Mouse (Mus musculus): ENCODE data around the gene Matn1.

The Matn1 gene

GRCm38 (mm10) chr4:130917564-130917963 lies 26.6 kb upstream of the Matn1 start:
- no peak for DNase-seq (ENCODE audit: low spot score in 2 of 2)

GRCm38 (mm10) chr4:130918805-130919749 lies 25.1 kb upstream of the Matn1 start:
- no peak for DNase-seq (ENCODE audit: low spot score in 2 of 2)

GRCm38 (mm10) chr4:130919750-130920356 lies 24.3 kb upstream of the Matn1 start:
- DNase-seq (ENCODE audit: low spot score in 2 of 2) = no peak

- peak in 1 of 2 experiments; percentile 45 for DNase-seq (ENCODE audit: low spot score in 2 of 2)
Observed at GRCm38 (mm10) chr4:130920951-130921693, 23.1 kb upstream of the Matn1 start.

- DNase-seq (ENCODE audit: low spot score in 2 of 2) = no peak
Observed at GRCm38 (mm10) chr4:130921986-130922385, 22.2 kb upstream of the Matn1 start.

- no peak for DNase-seq (ENCODE audit: low spot score in 2 of 2)
Observed at GRCm38 (mm10) chr4:130926274-130926673, 17.9 kb upstream of the Matn1 start.

GRCm38 (mm10) chr4:130927821-130928220 lies 16.4 kb upstream of the Matn1 start:
- no peak for DNase-seq (ENCODE audit: low spot score in 2 of 2)

GRCm38 (mm10) chr4:130942644-130943043 lies 1.5 kb upstream of the Matn1 start:
- DNase-seq (ENCODE audit: low spot score in 2 of 2) = no peak

GRCm38 (mm10) chr4:130944779-130945178 lies 594 bp downstream of the Matn1 start:
- no peak for DNase-seq (ENCODE audit: low spot score in 2 of 2)

GRCm38 (mm10) chr4:130947094-130947647 lies 3.0 kb downstream of the Matn1 start:
- DNase-seq (ENCODE audit: low spot score in 2 of 2) = no peak

- no peak for DNase-seq (ENCODE audit: low spot score in 2 of 2)
Observed at GRCm38 (mm10) chr4:130949821-130950384, 5.7 kb downstream of the Matn1 start.

- DNase-seq (ENCODE audit: low spot score in 2 of 2) = peak in 1 of 2 experiments; percentile 25
Observed at GRCm38 (mm10) chr4:130952531-130952930, 8.3 kb downstream of the Matn1 start.

- DNase-seq (ENCODE audit: low spot score in 2 of 2) = no peak
Observed at GRCm38 (mm10) chr4:130957156-130957555, 13.0 kb downstream of the Matn1 start.

- DNase-seq (ENCODE audit: low spot score in 2 of 2) = no peak
Observed at GRCm38 (mm10) chr4:130958812-130959211, 14.6 kb downstream of the Matn1 start.

- no peak for DNase-seq (ENCODE audit: low spot score in 2 of 2)
Observed at GRCm38 (mm10) chr4:130959678-130960077, 15.5 kb downstream of the Matn1 start.

- peak; percentile 46 to 72 for DNase-seq (ENCODE audit: low spot score in 2 of 2)
Observed at GRCm38 (mm10) chr4:130960118-130960734, 16.0 kb downstream of the Matn1 start.

GRCm38 (mm10) chr4:130971278-130971677 lies 27.1 kb downstream of the Matn1 start:
- no peak for DNase-seq (ENCODE audit: low spot score in 2 of 2)

- no peak for DNase-seq (ENCODE audit: low spot score in 2 of 2)
Observed at GRCm38 (mm10) chr4:130972421-130972829, 28.2 kb downstream of the Matn1 start.

- DNase-seq (ENCODE audit: low spot score in 2 of 2) = no peak
Observed at GRCm38 (mm10) chr4:130973332-130974263, 29.4 kb downstream of the Matn1 start.

GRCm38 (mm10) chr4:130978981-130979380 lies 34.8 kb downstream of the Matn1 start:
- no peak for DNase-seq (ENCODE audit: low spot score in 2 of 2)
